Mouse (Mus musculus): ENCODE measurements around the gene Cav2.

Cav2 gene

GRCm38 (mm10) chr6:17280939-17281756 lies at the start of gene Cav2:
Cav2 (plus strand) TSS chr6:17281185.
- peak; percentile 18 for DNase-seq (ENCODE audit: low read depth, low spot score)

- DNase-seq (ENCODE audit: low read depth, low spot score) = no peak
Measured at GRCm38 (mm10) chr6:17239693-17240092, 41.3 kb upstream of the Cav2 start.

GRCm38 (mm10) chr6:17241013-17241412 lies 40.0 kb upstream of the Cav2 start:
- no peak for DNase-seq (ENCODE audit: low read depth, low spot score)

- DNase-seq (ENCODE audit: low read depth, low spot score) = no peak
Measured at GRCm38 (mm10) chr6:17246959-17247358, 34.0 kb upstream of the Cav2 start.

- no peak for DNase-seq (ENCODE audit: low read depth, low spot score)
Measured at GRCm38 (mm10) chr6:17247673-17248072, 33.3 kb upstream of the Cav2 start.

- no peak for DNase-seq (ENCODE audit: low read depth, low spot score)
Measured at GRCm38 (mm10) chr6:17248241-17248640, 32.7 kb upstream of the Cav2 start.

GRCm38 (mm10) chr6:17251958-17252357 lies 29.0 kb upstream of the Cav2 start:
- DNase-seq (ENCODE audit: low read depth, low spot score) = no peak

- no peak for DNase-seq (ENCODE audit: low read depth, low spot score)
Measured at GRCm38 (mm10) chr6:17258142-17258541, 22.8 kb upstream of the Cav2 start.

- no peak for DNase-seq (ENCODE audit: low read depth, low spot score)
Measured at GRCm38 (mm10) chr6:17258911-17259310, 22.1 kb upstream of the Cav2 start.

- DNase-seq (ENCODE audit: low read depth, low spot score) = no peak
Measured at GRCm38 (mm10) chr6:17262786-17263185, 18.2 kb upstream of the Cav2 start.

- no peak for DNase-seq (ENCODE audit: low read depth, low spot score)
Measured at GRCm38 (mm10) chr6:17265043-17265442, 15.9 kb upstream of the Cav2 start.

- no peak for DNase-seq (ENCODE audit: low read depth, low spot score)
Measured at GRCm38 (mm10) chr6:17266466-17266865, 14.5 kb upstream of the Cav2 start.

GRCm38 (mm10) chr6:17278366-17278765 lies 2.6 kb upstream of the Cav2 start:
- no peak for DNase-seq (ENCODE audit: low read depth, low spot score)

GRCm38 (mm10) chr6:17281757-17282092 lies 740 bp downstream of the Cav2 start:
- DNase-seq (ENCODE audit: low read depth, low spot score) = no peak

GRCm38 (mm10) chr6:17282159-17282558 lies 1.2 kb downstream of the Cav2 start:
- no peak for DNase-seq (ENCODE audit: low read depth, low spot score)

GRCm38 (mm10) chr6:17283834-17284233 lies 2.8 kb downstream of the Cav2 start:
- DNase-seq (ENCODE audit: low read depth, low spot score) = no peak

- no peak for DNase-seq (ENCODE audit: low read depth, low spot score)
Measured at GRCm38 (mm10) chr6:17286381-17286780, 5.4 kb downstream of the Cav2 start.

- no peak for DNase-seq (ENCODE audit: low read depth, low spot score)
Measured at GRCm38 (mm10) chr6:17295116-17295515, 14.1 kb downstream of the Cav2 start.

GRCm38 (mm10) chr6:17305954-17306601 lies 25.1 kb downstream of the Cav2 start, which contains the start of gene Cav1:
Cav1 (plus strand) TSS chr6:17306335.
- peak; percentile 46 for DNase-seq (ENCODE audit: low read depth, low spot score)

GRCm38 (mm10) chr6:17306602-17307325 lies 25.8 kb downstream of the Cav2 start:
- DNase-seq (ENCODE audit: low read depth, low spot score) = no peak

GRCm38 (mm10) chr6:17307461-17308115 lies 26.6 kb downstream of the Cav2 start:
- DNase-seq (ENCODE audit: low read depth, low spot score) = peak; percentile 46

- no peak for DNase-seq (ENCODE audit: low read depth, low spot score)
Measured at GRCm38 (mm10) chr6:17308661-17309060, 27.7 kb downstream of the Cav2 start.

Measured in forelimb bud, embryonic 11.5 days (tissue).